Mouse (Mus musculus) embryonic facial prominence, embryonic 11.5 days (tissue): ENCODE data around the gene Gm28035. TPM values are rescaled to one million over a fixed set of nuclear protein-coding genes. Genes with fewer than 3 reads are reported as not detected.

Source experiments
- ATAC-seq: fragments of 200-750 bp; cut with Nextera tagmentation; replicated peaks from 2 replicates; pipeline ENCODE4 v1.8.0; 2017; ENCODE audit warnings: low read depth; ENCODE audit not compliant: insufficient number of reproducible peaks, low FRiP score, low TSS enrichment
- DNase-seq: peaks from one replicate; pipeline ENCODE4 v3.0.0-alpha.2; 2015; ENCODE audit warnings: low spot score
- H3K27ac ChIP-seq: fragments of 300-500 bp; sonication (generic); replicated peaks from 2 replicates; pipeline ENCODE4 v1.5.1; 2014; ENCODE audit warnings: mild to moderate bottlenecking, low read depth, low read length, control low read depth
- H3K27me3 ChIP-seq: fragments of 300-500 bp; sonication (generic); 2 replicates; pipeline ENCODE4 v1.6.1; 2014; ENCODE audit warnings: mild to moderate bottlenecking, low read length, moderate library complexity, mixed read lengths; ENCODE audit not compliant: control insufficient read depth, insufficient read depth
- H3K36me3 ChIP-seq: fragments of 300-500 bp; sonication (generic); replicated peaks from 2 replicates; pipeline ENCODE4 v1.6.1; 2014; ENCODE audit warnings: low read depth, mild to moderate bottlenecking, low read length, moderate library complexity, mixed read lengths; ENCODE audit not compliant: control insufficient read depth, insufficient read depth
- H3K4me1 ChIP-seq: fragments of 300-500 bp; sonication (generic); 2 replicates; pipeline ENCODE4 v1.6.1; 2014; ENCODE audit warnings: low read length, mixed read lengths; ENCODE audit not compliant: control insufficient read depth, insufficient read depth
- H3K4me2 ChIP-seq: fragments of 300-500 bp; sonication (generic); 2 replicates; pipeline ENCODE4 v1.6.1; 2014; ENCODE audit warnings: low read depth, mild to moderate bottlenecking, control low read depth, low read length, moderate library complexity
- H3K4me3 ChIP-seq: fragments of 300-500 bp; sonication (generic); 2 replicates; pipeline ENCODE4 v1.5.1; 2014; ENCODE audit warnings: low read depth, low read length, control low read depth
- H3K9ac ChIP-seq: fragments of 300-500 bp; sonication (generic); replicated peaks from 2 replicates; pipeline ENCODE4 v1.6.1; 2014; ENCODE audit warnings: mild to moderate bottlenecking, control low read depth, low read length
- H3K9me3 ChIP-seq: fragments of 300-500 bp; sonication (generic); replicated peaks from 2 replicates; pipeline ENCODE4 v1.6.1; 2016; ENCODE audit warnings: mild to moderate bottlenecking, low read length, inconsistent platforms, mixed read lengths; ENCODE audit not compliant: control insufficient read depth
- WGBS: fragments of 180-500 bp; shearing (Covaris S2); extraction: QIAGEN DNeasy Blood & Tissue Kit; methylation state at CpG from one replicate; pipeline ENCODE4 v1.1.7; 2014; 5-methylcytosine and 5-hydroxymethylcytosine counted together
- polyA plus RNA-seq: library from polyadenylated mRNA; unstranded; fragments of >200 nt; fragmentation: Nextera tagmentation; extraction: Ambion mirVana; gene quantifications from 2 replicates; pipeline ENCODE4 v1.2.1, GENCODE M21; 2014

Gm28035 gene
- polyA plus RNA-seq, 1 experiment from 2014 or later = 0.13 TPM

DNA sequence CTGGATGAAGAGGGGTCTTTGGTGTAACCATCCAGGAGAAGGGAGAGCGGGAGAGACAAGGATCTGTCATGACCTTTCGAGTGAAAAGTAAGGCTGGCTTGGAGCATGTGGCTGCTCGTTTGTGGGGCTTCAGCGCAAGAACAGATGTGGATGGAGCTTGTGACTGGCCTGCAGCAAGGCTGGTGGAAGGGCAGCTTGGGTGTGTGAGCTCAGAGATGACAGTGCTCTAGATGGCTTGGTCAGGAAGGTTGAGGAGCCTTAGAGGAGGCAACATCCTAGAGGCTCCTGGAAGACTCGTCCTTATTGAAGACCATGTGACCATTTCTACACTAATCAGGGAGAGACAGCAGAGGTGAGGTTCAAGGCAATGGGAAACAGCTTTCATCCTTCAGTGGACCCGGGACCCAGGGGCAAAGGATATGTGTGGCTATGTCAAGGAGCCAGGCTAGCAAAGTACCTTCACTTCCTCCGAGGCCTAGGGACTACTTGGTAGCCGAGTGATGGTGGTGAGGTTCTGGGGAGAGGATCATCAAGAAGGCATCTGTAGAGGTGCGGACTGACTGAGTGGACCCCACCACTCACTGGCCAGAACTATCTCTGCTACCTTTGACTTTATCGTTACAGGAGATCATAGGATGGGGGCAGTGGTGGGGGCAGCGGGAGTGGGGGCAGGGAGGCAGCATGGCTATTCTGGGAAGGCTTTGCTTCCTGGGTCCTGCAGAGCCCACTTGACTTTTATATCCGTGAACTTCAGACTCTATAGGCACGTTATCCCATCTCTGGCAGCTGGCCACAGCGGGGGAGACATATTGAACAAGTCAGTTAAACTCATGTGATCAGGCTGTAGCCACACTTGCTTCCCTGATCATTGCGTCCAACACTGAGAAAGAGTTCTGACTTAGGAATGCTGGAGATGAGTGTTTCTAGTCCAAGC, 19.0 kb downstream of the Gm28035 start:
- Histone ChIP-seq H3K9me3 (no peaks in the 10 kb centered on the region), H3K4me3 (no peak overlapping the region), H3K4me2 (no peak overlapping the region), H3K27me3 (no peaks in the 10 kb centered on the region), H3K27ac (peak overlapping the region; percentile 13; the same call in 1 of the 2 replicates), H3K4me1 (no peaks in the 10 kb centered on the region), H3K36me3 (peaks cover 15% of the 10 kb centered on the region), H3K9ac (no peak overlapping the region)
- WGBS = 94% methylated on average over 15 of the region's 15 CpGs
- ATAC-seq (no peak), DNase-seq (no peak)

DNA sequence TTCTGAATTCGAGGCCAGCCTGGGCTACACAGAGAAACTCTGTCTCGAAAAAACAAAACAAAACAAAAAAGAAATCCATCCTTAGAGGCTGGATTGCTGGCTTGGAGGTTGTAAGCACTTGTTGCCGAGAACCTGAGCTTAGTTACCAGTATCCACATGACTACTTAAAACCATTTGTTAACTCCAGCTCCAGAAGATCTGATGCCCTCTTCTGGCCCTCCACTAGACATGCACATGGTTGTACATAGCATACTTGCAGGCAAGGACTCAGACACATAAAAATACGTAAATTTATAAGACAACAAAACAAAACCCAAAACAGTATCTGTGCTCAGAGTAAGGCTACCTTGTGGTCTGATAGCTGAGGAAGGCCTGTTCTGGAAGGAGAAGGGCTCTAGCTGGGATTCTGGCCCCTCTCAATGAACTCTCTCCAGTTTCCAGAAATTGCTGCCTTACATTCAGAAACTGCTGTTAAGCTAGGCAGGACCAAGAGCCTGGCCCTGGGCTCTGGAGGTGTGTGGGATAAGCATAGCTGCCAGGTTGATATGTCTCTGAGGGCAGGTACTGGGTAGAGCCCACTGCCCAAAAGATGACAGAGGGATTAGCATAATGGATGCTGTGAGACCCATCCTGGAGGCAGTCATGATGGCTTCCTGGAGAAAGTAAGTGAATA, 20.8 kb downstream of the Gm28035 start:
- WGBS = 93% methylated on average over 4 of the region's 4 CpGs
- H3K36me3 ChIP-seq = peaks cover 14% of the 10 kb centered on the region
- no peak for ATAC-seq

GRCm38 (mm10) chr2:30261921-30262839, 21.8 kb downstream of the Gm28035 start:
- Histone ChIP-seq H3K4me3 (no peak overlapping the region), H3K9ac (no peak overlapping the region), H3K27ac (no peak overlapping the region), H3K36me3 (peaks cover 5% of the 10 kb centered on the region), H3K4me2 (no peak overlapping the region), H3K4me1 (peaks cover 4% of the 10 kb centered on the region; the same call in 1 of the 2 replicates), H3K27me3 (no peaks in the 10 kb centered on the region), H3K9me3 (no peaks in the 10 kb centered on the region)
- no peak for DNase-seq
- no peak for ATAC-seq
- 89% methylated on average over 18 of the region's 18 CpGs for WGBS

More for the DNA sequence above, 20.8 kb downstream of the Gm28035 start:
- no peak overlapping the region for H3K4me2 ChIP-seq
- H3K9ac ChIP-seq = no peak overlapping the region
- H3K9me3 ChIP-seq = no peaks in the 10 kb centered on the region
- no peak for DNase-seq
- H3K4me3 ChIP-seq = no peak overlapping the region
- no peak overlapping the region for H3K27ac ChIP-seq
- peaks cover 4% of the 10 kb centered on the region; the same call in 1 of the 2 replicates for H3K4me1 ChIP-seq
- no peaks in the 10 kb centered on the region for H3K27me3 ChIP-seq

- peaks cover 4% of the 10 kb centered on the region; the same call in 1 of the 2 replicates for H3K4me1 ChIP-seq
- ATAC-seq = no peak
- no peak overlapping the region for H3K4me2 ChIP-seq
- H3K27ac ChIP-seq = no peak overlapping the region
- H3K9me3 ChIP-seq = no peaks in the 10 kb centered on the region
- 77% methylated on average over 4 of the region's 4 CpGs for WGBS
- H3K36me3 ChIP-seq = peaks cover 2% of the 10 kb centered on the region
- no peak overlapping the region for H3K9ac ChIP-seq
- H3K4me3 ChIP-seq = no peak overlapping the region
- DNase-seq = no peak
- H3K27me3 ChIP-seq = no peaks in the 10 kb centered on the region
Measured at GRCm38 (mm10) chr2:30262840-30263441, 22.6 kb downstream of the Gm28035 start.

DNA sequence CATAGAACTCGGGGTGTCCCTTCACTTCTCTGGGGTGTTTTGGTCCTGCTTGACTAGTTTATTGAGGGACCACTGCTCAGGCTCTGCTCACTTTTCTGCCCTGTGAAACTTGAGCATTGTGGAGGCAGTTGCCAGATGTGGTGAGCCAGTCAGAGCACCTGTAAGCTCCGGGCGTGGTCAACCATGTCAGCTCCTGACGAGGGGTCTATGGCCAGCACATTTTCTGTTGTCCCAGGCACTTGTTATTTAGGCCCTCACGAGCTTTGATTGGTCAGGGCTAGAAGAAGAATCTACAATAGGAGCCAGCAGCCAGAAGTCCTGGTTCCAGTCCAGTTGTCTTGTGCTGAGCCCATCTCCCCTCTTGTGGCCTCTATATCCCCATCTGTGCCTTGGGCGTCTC, 23.4 kb downstream of the Gm28035 start:
- H3K9me3 ChIP-seq = no peaks in the 10 kb centered on the region
- ATAC-seq (no peak), DNase-seq (no peak)
- no peak overlapping the region for H3K27ac ChIP-seq
- H3K27me3 ChIP-seq = no peaks in the 10 kb centered on the region
- H3K4me3 ChIP-seq = no peak overlapping the region
- H3K4me1 ChIP-seq = peaks cover 4% of the 10 kb centered on the region; the same call in 1 of the 2 replicates
- 88% methylated on average over 6 of the region's 6 CpGs for WGBS
- no peak overlapping the region for H3K4me2 ChIP-seq
- H3K9ac ChIP-seq = no peak overlapping the region
- peaks cover 2% of the 10 kb centered on the region; the same call in 1 of the 2 replicates for H3K36me3 ChIP-seq

DNA sequence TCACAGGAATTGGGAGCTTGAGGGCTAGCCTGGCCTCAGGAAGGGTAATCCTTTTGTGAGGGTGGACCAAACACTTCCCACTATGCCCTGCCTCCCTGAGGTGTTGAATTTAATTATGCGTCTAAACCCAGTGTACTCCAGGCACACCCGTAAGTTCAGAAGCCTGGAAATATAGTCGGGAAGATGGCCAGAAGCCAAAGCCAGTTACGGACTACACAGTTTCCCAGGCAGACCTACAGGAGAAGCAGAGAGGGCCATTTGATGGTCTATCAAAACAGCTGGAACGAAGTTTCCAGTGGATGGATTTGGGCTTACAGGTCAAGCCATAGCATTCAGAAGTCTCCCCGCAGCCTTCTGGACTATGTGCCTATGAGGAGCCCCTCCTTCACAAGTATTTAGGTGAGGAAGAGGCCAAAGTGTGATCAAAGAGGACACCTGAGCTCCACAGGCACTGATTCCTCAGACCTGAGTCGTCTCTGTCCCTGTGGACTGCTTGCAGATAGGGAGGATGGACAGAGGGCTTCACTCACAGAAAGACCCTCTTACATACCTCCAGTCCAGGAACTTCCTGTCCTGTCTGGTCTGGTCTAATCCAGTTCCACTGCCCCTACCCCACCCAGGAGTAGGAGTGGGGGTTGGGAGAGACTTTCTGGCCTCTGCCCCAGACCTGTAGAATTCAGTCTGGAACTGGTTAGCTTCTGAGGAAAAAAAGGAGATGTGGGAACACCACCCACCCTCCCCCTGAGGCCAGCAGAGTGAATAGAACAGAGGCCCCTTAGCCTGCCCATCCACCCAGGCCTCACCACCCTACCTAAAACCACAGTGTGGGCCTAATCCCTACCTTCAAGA, 24.5 kb downstream of the Gm28035 start:
- Histone ChIP-seq H3K36me3 (peaks cover 2% of the 10 kb centered on the region; the same call in 1 of the 2 replicates), H3K9ac (no peak overlapping the region), H3K9me3 (no peaks in the 10 kb centered on the region), H3K4me3 (no peak overlapping the region), H3K27me3 (no peaks in the 10 kb centered on the region), H3K27ac (peak overlapping the region; percentile 63; the same call in 1 of the 2 replicates), H3K4me1 (peaks cover 4% of the 10 kb centered on the region; the same call in 1 of the 2 replicates), H3K4me2 (no peak overlapping the region)
- ATAC-seq (no peak), DNase-seq (peak; percentile 60)
- 70% methylated on average over 7 of the region's 7 CpGs for WGBS
